Mouse (Mus musculus) megakaryocyte, embryonic 14.5 days (primary cell): ENCODE measurements at regions not wholly inside any gene's neighbourhood (a gene's known extent, or its start where the extent isn't known, plus 50 kb on each side); places are given as distances from the start of the nearest gene placed in this dataset.

Experiments
- FLI1 ChIP-seq: IDR thresholded peaks from 2 replicates; pipeline ENCODE4 v1.6.1; 2012; ENCODE audit warnings: low read length, inconsistent platforms, mixed read lengths
- GATA1 ChIP-seq: IDR thresholded peaks from 3 replicates; pipeline ENCODE4 v1.6.1; 2012; ENCODE audit warnings: mixed read lengths, low read length, inconsistent platforms, borderline replicate concordance

GRCm38 (mm10) chr1:168058769-168059168 is 369.7 kb downstream of the Lmx1a start:
- TF ChIP-seq FLI1, result no peak
- TF ChIP-seq GATA1, result no peak
